Mouse (Mus musculus): Measurements from ENCODE around the gene Epb41l4b. TPM values are rescaled to one million over a fixed set of nuclear protein-coding genes. Genes with fewer than 3 reads are reported as not detected.

Gene Epb41l4b
- total and polyA plus RNA-seq, 2 experiments from 2014 or later: 1.8 to 6.2 TPM

DNA sequence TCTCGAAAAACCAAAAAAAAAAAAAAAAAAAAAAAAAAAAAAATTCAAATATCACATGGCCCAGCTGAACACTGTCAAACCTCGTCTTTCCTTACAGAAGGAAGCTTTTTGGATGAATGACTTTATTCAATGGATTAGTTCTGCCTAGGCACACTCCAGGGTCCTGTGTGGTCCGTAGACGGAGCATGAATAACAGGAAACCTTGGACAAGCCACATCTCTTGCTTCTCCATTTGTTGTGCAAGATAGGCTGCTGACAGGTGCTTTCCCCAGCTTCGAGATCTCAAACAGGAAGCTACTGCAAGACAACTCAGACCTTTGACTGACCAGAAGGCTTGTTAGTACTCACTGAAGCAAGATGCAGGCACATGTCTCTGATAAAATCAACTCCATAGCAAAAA, 39.4 kb downstream of the Epb41l4b start:
- no peak overlapping the region for H3K27ac ChIP-seq (ENCODE audit: low read depth, low read length)
- H3K4me2 ChIP-seq (ENCODE audit: low read depth): no peak overlapping the region
- 25% methylated on average over 4 of the region's 5 CpGs for WGBS
- H3K9ac ChIP-seq: no peak overlapping the region
- no peaks in the 10 kb centered on the region for H3K4me1 ChIP-seq (ENCODE audit: insufficient read depth)
- DNase-seq: no peak
- no peak for ATAC-seq
- no peak overlapping the region for H3K4me3 ChIP-seq (ENCODE audit: low read depth, low read length)
- H3K36me3 ChIP-seq (ENCODE audit: insufficient read depth): no peaks in the 10 kb centered on the region
- no peak for TF ChIP-seq CTCF (IDR thresholded peaks at IDR 0.05; ENCODE audit: low read depth)
- H3K9me3 ChIP-seq (ENCODE audit: low read length): no peaks in the 10 kb centered on the region
- no peaks in the 10 kb centered on the region for H3K27me3 ChIP-seq (ENCODE audit: insufficient read depth, low read length)

DNA sequence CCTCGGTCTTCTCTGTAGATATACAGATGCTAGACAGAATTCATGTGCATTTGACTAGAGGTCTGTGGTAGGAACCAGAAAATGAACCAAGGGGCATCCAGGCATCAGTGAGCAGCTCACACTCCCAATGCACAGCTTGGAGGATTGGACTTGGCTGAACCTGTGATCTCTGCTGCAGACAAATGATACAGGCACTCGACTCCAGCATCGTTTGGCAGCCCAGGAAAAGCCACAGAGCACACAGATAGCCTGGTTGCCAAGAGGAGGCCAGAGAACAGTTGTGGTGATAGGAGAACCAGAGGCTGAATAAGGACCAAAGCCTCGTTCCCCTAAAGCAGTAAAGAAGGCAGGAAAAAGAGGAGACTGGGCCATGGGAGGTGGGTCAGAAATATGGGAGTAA, 42.1 kb downstream of the Epb41l4b start:
- DNase-seq (no peak), ATAC-seq (no peak)
- Histone ChIP-seq H3K36me3 (ENCODE audit: insufficient read depth) (no peaks in the 10 kb centered on the region), H3K9me3 (ENCODE audit: low read length) (no peaks in the 10 kb centered on the region), H3K4me3 (ENCODE audit: low read depth, low read length) (no peak overlapping the region), H3K4me2 (ENCODE audit: low read depth) (no peak overlapping the region), H3K27me3 (ENCODE audit: insufficient read depth, low read length) (no peaks in the 10 kb centered on the region), H3K9ac (no peak overlapping the region), H3K27ac (ENCODE audit: low read depth, low read length) (no peak overlapping the region), H3K4me1 (ENCODE audit: insufficient read depth) (no peaks in the 10 kb centered on the region)
- no peak for TF ChIP-seq CTCF (IDR thresholded peaks at IDR 0.05; ENCODE audit: low read depth)
- 78% methylated on average over 4 of the region's 4 CpGs for WGBS

DNA sequence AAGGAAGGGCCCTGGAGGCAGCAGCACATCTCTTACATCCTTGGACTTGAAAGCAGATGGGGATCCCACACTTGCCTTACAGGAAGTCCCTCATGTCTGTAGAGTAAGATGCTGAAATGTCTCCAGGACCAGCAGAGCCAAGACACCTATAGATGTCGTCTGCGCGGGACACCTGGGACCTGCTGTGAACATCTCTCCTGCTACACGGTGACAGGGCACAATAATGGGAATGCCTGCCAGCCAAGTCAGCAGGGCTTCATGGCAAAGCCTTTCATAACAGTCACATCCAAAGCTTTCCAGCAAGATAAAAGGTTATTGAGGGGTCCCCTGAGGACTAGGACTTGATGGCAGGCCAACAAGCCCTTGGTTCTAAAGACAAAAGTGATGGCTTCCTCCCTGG, 45.8 kb downstream of the Epb41l4b start:
- Histone ChIP-seq H3K9ac (no peak overlapping the region), H3K27ac (ENCODE audit: low read depth, low read length) (no peak overlapping the region), H3K36me3 (ENCODE audit: insufficient read depth) (no peaks in the 10 kb centered on the region), H3K27me3 (ENCODE audit: insufficient read depth, low read length) (no peaks in the 10 kb centered on the region), H3K4me1 (ENCODE audit: insufficient read depth) (peaks cover 7% of the 10 kb centered on the region), H3K4me2 (ENCODE audit: low read depth) (no peak overlapping the region), H3K9me3 (ENCODE audit: low read length) (no peaks in the 10 kb centered on the region), H3K4me3 (ENCODE audit: low read depth, low read length) (no peak overlapping the region)
- ATAC-seq (no peak), DNase-seq (no peak)
- WGBS: 95% methylated on average over 4 of the region's 4 CpGs
- TF ChIP-seq CTCF (IDR thresholded peaks at IDR 0.05; ENCODE audit: low read depth): no peak

DNA sequence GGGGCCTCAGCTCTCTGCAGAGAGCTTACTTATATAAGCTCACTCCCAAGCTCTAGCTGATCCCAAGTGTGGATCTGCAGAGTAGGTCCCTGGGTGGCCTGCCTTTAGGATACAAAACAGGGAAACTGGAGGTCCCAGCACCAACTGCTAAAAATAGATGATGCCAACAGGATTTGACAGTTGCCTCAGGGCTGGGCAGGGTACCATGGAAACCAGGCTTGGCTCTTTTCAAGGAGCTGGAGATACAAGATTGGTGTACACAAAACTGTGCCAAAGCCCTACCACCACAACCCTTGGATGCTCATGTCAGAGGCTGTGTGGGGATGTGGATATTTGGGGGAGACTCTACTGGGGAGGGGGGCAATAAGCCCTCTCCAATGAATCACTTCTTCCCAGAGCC, 47.7 kb downstream of the Epb41l4b start:
- Histone ChIP-seq H3K27me3 (ENCODE audit: insufficient read depth, low read length) (no peaks in the 10 kb centered on the region), H3K4me3 (ENCODE audit: low read depth, low read length) (no peak overlapping the region), H3K4me2 (ENCODE audit: low read depth) (no peak overlapping the region), H3K9me3 (ENCODE audit: low read length) (no peaks in the 10 kb centered on the region), H3K9ac (no peak overlapping the region), H3K27ac (ENCODE audit: low read depth, low read length) (no peak overlapping the region), H3K4me1 (ENCODE audit: insufficient read depth) (peaks cover 7% of the 10 kb centered on the region), H3K36me3 (ENCODE audit: insufficient read depth) (no peaks in the 10 kb centered on the region)
- DNase-seq (peak; percentile 53), ATAC-seq (peak; percentile 79)
- TF ChIP-seq CTCF (IDR thresholded peaks at IDR 0.05; ENCODE audit: low read depth): no peak

DNA sequence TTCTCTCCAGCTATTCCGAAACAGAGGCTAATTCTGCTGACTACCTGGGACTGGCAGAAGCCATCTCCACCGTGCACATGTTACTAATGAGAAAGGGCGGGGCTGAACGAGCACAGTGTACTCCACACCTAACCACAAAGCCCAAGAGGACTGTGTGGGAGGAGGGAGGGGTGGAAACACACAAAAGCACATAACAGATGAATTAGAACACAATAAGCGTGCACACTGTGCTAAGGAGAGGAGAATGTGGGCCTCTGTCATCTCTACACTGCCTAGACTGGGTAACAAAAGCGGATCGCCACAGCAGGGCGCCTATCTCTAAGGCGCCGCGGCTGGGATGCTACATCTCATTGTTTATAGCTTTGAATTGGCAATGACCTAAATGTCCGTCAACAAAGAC, 51.9 kb downstream of the Epb41l4b start:
- peak; percentile 27 for DNase-seq
- H3K27me3 ChIP-seq (ENCODE audit: insufficient read depth, low read length): no peaks in the 10 kb centered on the region
- H3K4me2 ChIP-seq (ENCODE audit: low read depth): no peak overlapping the region
- TF ChIP-seq CTCF (IDR thresholded peaks at IDR 0.05; ENCODE audit: low read depth): no peak
- 30% methylated on average over 12 of the region's 12 CpGs for WGBS
- peak; percentile 68 for ATAC-seq
- peaks cover 7% of the 10 kb centered on the region for H3K4me1 ChIP-seq (ENCODE audit: insufficient read depth)
- H3K9ac ChIP-seq: no peak overlapping the region
- no peaks in the 10 kb centered on the region for H3K36me3 ChIP-seq (ENCODE audit: insufficient read depth)
- no peaks in the 10 kb centered on the region for H3K9me3 ChIP-seq (ENCODE audit: low read length)
- H3K4me3 ChIP-seq (ENCODE audit: low read depth, low read length): no peak overlapping the region
- peak overlapping the region; percentile 45; the same call in 1 of the 2 replicates for H3K27ac ChIP-seq (ENCODE audit: low read depth, low read length)

DNA sequence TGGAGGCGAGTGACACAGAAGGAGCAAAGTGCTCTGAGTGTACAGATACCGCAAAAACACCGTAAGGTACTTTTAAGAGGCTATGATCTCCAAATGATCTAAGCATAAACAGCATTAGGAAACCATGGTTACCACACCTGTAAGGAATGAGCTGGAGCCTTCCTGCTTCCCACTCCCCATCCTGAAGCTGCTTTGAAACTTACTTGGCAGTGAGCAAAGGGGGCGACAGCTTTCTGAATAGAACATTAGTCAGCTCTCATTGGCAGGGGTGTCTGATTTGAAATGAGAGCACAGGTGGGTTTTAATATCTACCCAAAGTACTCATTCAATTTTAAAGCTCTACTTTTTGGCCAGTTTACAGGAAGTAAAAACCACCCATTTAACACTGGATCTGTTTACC, 54.9 kb downstream of the Epb41l4b start:
- H3K9me3 ChIP-seq (ENCODE audit: low read length): no peaks in the 10 kb centered on the region
- H3K4me2 ChIP-seq (ENCODE audit: low read depth): no peak overlapping the region
- no peak for TF ChIP-seq CTCF (IDR thresholded peaks at IDR 0.05; ENCODE audit: low read depth)
- no peaks in the 10 kb centered on the region for H3K27me3 ChIP-seq (ENCODE audit: insufficient read depth, low read length)
- no peaks in the 10 kb centered on the region for H3K36me3 ChIP-seq (ENCODE audit: insufficient read depth)
- 70% methylated on average over 4 of the region's 4 CpGs for WGBS
- no peak overlapping the region for H3K4me3 ChIP-seq (ENCODE audit: low read depth, low read length)
- DNase-seq (no peak), ATAC-seq (peak; percentile 55; the same call in 1 of the 2 replicates)
- H3K4me1 ChIP-seq (ENCODE audit: insufficient read depth): no peaks in the 10 kb centered on the region; the same call in 1 of the 2 replicates
- no peak overlapping the region for H3K9ac ChIP-seq
- no peak overlapping the region for H3K27ac ChIP-seq (ENCODE audit: low read depth, low read length)

DNA sequence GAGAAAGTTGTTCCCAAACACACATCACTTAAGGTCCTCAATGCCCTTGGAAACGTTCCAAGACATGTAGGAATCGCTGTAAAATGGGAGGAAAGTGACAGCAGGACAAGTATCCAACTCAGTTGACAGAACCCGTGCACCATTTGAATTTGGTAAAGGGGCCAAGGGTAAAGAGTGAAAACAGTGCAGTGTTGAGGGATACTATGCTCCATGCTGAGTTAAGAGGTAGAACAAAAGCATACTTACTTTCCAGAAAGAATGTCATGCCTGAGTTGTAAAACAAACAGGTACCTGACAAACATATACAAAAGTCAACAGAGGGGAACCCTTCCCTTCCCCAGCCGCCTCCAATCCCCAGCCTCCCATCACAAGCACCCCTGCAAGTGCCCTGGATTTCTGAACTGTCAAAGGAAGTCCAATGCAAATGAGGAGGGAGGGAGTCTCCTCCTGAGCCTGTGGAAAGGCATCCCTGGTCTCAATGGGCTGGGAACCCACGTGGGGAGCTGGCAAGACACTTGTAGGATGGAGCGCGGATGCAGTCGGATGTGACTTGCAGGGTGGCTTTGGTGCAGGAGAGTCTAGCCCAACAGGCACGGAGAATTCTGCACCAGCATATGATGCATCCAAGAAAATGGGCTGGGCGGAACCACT, 57.4 kb downstream of the Epb41l4b start:
- Histone ChIP-seq H3K4me2 (ENCODE audit: low read depth) (no peak overlapping the region), H3K4me1 (ENCODE audit: insufficient read depth) (no peaks in the 10 kb centered on the region), H3K27me3 (ENCODE audit: insufficient read depth, low read length) (no peaks in the 10 kb centered on the region), H3K9me3 (ENCODE audit: low read length) (no peaks in the 10 kb centered on the region), H3K9ac (no peak overlapping the region), H3K36me3 (ENCODE audit: insufficient read depth) (no peaks in the 10 kb centered on the region), H3K27ac (ENCODE audit: low read depth, low read length) (no peak overlapping the region), H3K4me3 (ENCODE audit: low read depth, low read length) (no peak overlapping the region)
- ATAC-seq (no peak), DNase-seq (no peak)
- WGBS: 48% methylated on average over 10 of the region's 10 CpGs
- TF ChIP-seq CTCF (IDR thresholded peaks at IDR 0.05; ENCODE audit: low read depth): no peak

Data from forebrain, postnatal 0 days (tissue).